Mouse (Mus musculus): ENCODE measurements around the gene Hsd3b7. TPM values are rescaled to one million over a fixed set of nuclear protein-coding genes. Genes with fewer than 3 reads are reported as not detected.
A peak's percentile ranks its signal among the peaks of the same experiment; 100 is the strongest.

Hsd3b7 gene
- polyA plus RNA-seq, 1 experiment: 22.7 TPM

DNA sequence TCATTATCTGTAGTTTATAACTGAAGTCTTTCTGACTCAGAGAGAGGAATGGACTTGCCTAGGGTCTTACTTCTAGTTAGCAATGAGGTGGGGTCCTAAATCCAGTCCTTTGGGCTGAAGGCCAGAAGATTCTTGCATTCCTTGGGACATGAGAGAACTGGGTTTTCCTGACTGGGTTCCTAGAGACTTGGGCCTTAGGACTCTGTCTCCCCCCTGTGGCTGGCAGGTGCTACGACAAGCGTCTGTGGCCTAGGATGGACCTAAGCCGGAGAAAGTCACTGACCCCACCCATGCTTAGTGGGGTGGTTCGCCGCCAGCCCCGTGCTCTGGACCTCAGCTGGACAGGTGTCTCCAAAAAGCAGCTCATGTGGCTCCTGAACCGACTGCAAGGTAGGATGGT lies 39.4 kb upstream of the Hsd3b7 start:
- 26% methylated on average over 7 of the region's 7 CpGs for WGBS
- H3K4me3 ChIP-seq (ENCODE audit: extremely low read depth, insufficient read depth, insufficient read length): no peak overlapping the region
- no peaks in the 10 kb centered on the region for H3K36me3 ChIP-seq (ENCODE audit: control insufficient read depth, insufficient read depth, low read length)
- H3K27ac ChIP-seq (ENCODE audit: insufficient read depth, low read length): no peak overlapping the region
- TF ChIP-seq POLR2A (IDR thresholded peaks at IDR 0.05; ENCODE audit: low read depth, low read length) (no peak), CTCF (IDR thresholded peaks at IDR 0.05; ENCODE audit: extremely low read depth, insufficient read depth, insufficient read length, insufficient replicate concordance) (peak; percentile 80; the same call in 1 of the 2 replicates)
- peak in 1 of 2 experiments; percentile 65 for DNase-seq (ENCODE audit: low read depth in 1 of 2, low spot score in 2 of 2)
- H3K4me1 ChIP-seq (ENCODE audit: control insufficient read depth, insufficient read depth, insufficient read length): peaks cover 2% of the 10 kb centered on the region; the same call in 1 of the 2 replicates
- no peaks in the 10 kb centered on the region for H3K27me3 ChIP-seq (ENCODE audit: control insufficient read depth, insufficient read depth, low read length)

DNA sequence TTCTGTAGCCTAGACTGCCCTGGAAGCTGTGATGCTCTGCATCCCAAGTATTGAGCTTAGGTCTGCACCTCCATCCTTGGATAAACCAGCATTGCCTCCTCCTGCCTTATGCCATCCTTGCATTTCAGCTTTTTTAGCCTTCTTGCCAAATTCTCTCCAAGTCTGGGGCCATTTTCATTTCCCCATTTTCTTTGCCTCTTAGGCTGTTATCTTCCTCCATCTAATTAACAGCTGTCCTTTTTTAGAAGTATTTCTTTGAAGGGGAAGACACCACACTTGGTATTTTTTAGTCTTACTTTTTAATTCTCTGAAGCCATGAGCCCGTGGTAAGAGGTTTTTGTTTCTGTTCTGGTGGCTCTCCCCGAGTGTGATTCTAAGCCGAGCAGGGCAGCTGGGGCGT lies 36.8 kb upstream of the Hsd3b7 start:
- no peaks in the 10 kb centered on the region for H3K36me3 ChIP-seq (ENCODE audit: control insufficient read depth, insufficient read depth, low read length)
- DNase-seq (ENCODE audit: low read depth in 1 of 2, low spot score in 2 of 2): no peak
- peak overlapping the region; percentile 43 for H3K27ac ChIP-seq (ENCODE audit: insufficient read depth, low read length)
- peaks cover 2% of the 10 kb centered on the region; the same call in 1 of the 2 replicates for H3K4me1 ChIP-seq (ENCODE audit: control insufficient read depth, insufficient read depth, insufficient read length)
- WGBS: 36% methylated on average over 4 of the region's 4 CpGs
- no peaks in the 10 kb centered on the region for H3K27me3 ChIP-seq (ENCODE audit: control insufficient read depth, insufficient read depth, low read length)
- H3K4me3 ChIP-seq (ENCODE audit: extremely low read depth, insufficient read depth, insufficient read length): no peak overlapping the region
- no peak for TF ChIP-seq CTCF (IDR thresholded peaks at IDR 0.05; ENCODE audit: extremely low read depth, insufficient read depth, insufficient read length, insufficient replicate concordance)
- TF ChIP-seq POLR2A (IDR thresholded peaks at IDR 0.05; ENCODE audit: low read depth, low read length): no peak

DNA sequence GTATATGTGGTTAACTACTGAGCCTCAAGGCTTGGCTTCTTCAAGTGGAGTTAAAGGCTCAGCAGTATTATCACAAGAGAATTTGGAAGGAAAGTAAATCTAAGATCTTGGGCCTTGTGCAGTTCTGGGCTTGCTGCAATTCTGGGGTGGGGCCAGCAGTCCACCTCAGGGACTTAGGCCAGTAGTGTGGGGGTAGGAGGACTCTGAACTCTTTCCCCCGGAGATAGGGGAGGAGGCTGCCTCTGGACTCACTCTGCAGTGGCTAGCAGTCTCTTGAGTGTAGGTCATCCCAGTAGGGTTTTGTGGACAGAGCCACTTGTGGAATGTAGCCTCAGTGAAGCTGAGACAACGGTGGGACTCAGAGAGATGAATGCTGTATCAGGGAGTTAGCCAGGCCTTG lies 34.6 kb upstream of the Hsd3b7 start:
- Histone ChIP-seq H3K4me1 (ENCODE audit: control insufficient read depth, insufficient read depth, insufficient read length) (peaks cover 5% of the 10 kb centered on the region; the same call in 1 of the 2 replicates), H3K27me3 (ENCODE audit: control insufficient read depth, insufficient read depth, low read length) (no peaks in the 10 kb centered on the region), H3K4me3 (ENCODE audit: extremely low read depth, insufficient read depth, insufficient read length) (no peak overlapping the region), H3K27ac (ENCODE audit: insufficient read depth, low read length) (no peak overlapping the region), H3K36me3 (ENCODE audit: control insufficient read depth, insufficient read depth, low read length) (no peaks in the 10 kb centered on the region)
- 87% methylated on average over 2 of the region's 2 CpGs for WGBS
- TF ChIP-seq CTCF (IDR thresholded peaks at IDR 0.05; ENCODE audit: extremely low read depth, insufficient read depth, insufficient read length, insufficient replicate concordance) (no peak), POLR2A (IDR thresholded peaks at IDR 0.05; ENCODE audit: low read depth, low read length) (no peak)
- DNase-seq (ENCODE audit: low read depth in 1 of 2, low spot score in 2 of 2): no peak

DNA sequence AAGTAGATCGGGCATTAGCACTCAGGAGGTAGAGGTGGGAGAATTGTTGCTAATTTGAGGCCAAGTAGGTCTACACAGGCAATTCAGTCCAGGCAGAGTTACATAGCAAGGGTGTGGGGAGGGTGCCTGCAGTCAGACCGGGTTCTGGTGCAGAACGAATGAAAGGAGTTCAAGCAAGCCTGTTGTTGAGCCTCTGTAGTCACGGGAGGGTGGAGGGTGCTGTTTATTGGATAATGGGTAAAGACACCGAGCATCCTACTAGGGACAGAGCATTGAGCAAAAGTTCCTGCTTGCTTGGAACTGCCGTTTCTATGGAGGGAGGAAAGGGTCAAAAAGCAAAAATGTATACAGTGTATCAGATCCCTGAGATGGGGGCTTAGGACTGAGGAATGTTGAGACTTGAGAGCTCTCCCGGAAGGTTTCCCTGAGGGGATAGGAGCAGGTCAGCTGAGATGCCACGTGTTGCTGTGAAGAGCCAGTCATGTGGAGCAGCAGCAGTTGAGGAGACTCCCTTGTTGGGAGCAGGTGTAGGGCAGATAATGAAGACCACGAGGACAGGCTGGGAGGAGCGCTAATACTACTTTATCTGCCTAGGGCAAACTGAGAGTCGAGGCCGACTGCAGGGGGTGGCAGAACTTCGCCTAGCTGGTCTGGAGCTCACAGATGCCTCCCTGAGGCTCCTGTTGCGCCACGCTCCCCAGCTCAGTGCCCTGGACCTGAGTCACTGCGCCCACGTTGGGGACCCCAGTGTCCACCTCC lies 33.4 kb upstream of the Hsd3b7 start:
- Histone ChIP-seq H3K4me1 (ENCODE audit: control insufficient read depth, insufficient read depth, insufficient read length) (peaks cover 5% of the 10 kb centered on the region; the same call in 1 of the 2 replicates), H3K27me3 (ENCODE audit: control insufficient read depth, insufficient read depth, low read length) (no peaks in the 10 kb centered on the region), H3K4me3 (ENCODE audit: extremely low read depth, insufficient read depth, insufficient read length) (no peak overlapping the region), H3K36me3 (ENCODE audit: control insufficient read depth, insufficient read depth, low read length) (no peaks in the 10 kb centered on the region), H3K27ac (ENCODE audit: insufficient read depth, low read length) (peak overlapping the region; percentile 16; the same call in 1 of the 2 replicates)
- DNase-seq (ENCODE audit: low read depth in 1 of 2, low spot score in 2 of 2): no peak
- no peak for TF ChIP-seq CTCF (IDR thresholded peaks at IDR 0.05; ENCODE audit: extremely low read depth, insufficient read depth, insufficient read length, insufficient replicate concordance)
- TF ChIP-seq POLR2A (IDR thresholded peaks at IDR 0.05; ENCODE audit: low read depth, low read length): no peak
- WGBS: 89% methylated on average over 17 of the region's 17 CpGs

DNA sequence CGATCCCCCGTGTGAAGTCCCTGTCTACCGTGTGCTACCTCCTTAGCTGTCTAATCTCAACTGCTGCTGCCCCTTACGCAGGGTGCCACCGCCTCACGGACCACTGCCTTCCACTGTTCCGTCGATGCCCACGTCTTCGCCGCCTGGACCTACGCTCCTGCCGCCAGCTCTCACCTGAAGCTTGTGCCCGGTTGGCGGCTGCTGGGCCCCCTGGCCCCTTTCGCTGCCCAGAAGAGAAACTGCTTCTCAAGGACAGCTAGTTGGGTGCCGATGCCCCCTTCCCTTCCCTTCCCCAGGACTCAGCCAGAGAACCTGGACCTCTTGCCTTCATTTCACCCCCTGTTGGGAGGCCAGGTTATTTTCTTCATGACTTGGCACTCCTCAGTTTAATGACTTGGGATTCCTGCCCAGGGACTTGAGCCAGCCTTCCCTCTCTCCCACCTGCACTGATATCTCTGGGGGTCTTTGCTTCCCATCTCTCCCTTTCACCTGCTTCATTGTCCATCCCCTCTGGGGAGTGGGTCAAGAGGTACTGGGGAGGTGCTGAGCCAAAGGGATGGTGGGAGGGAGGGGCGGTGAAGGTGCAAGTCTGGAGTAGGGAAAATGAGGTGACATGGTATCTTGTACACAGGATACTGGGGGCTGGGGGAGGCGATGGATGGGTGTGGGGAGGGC lies 32.6 kb upstream of the Hsd3b7 start:
- H3K4me1 ChIP-seq (ENCODE audit: control insufficient read depth, insufficient read depth, insufficient read length): peaks cover 5% of the 10 kb centered on the region; the same call in 1 of the 2 replicates
- 87% methylated on average over 19 of the region's 19 CpGs for WGBS

DNA sequence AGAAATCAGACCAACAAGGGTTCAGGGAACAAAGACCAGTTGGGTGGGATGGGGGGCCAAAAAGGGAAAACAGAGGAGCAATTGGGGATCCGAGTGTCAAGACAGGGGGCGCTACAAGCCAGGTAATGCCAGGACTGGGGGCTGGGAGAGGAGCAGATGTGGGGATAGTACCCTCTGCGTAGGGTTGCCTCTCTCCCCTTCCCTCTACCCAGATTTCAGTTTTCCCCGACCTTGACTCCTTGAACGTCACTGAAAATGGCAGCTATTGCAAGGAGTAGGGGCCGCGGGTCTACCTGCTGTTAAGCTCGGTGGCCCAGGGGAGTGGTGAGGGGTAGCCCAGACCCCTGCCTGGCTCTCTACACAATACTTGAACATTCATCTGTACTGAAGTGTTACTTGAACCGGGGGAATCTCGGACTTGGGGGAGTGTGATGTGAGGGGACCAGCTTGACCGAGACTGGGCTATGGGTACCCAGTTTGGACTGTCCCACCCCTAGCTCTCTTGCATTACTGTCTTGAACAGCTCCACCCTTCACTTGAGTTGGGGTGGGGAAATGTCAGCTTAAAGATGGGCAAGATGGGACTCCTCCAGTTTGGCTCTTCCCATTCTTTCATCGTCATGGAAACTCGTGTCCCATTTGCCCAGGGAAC lies 31.9 kb upstream of the Hsd3b7 start:
- Histone ChIP-seq H3K27ac (ENCODE audit: insufficient read depth, low read length) (no peak overlapping the region), H3K4me3 (ENCODE audit: extremely low read depth, insufficient read depth, insufficient read length) (no peak overlapping the region), H3K4me1 (ENCODE audit: control insufficient read depth, insufficient read depth, insufficient read length) (peaks cover 5% of the 10 kb centered on the region; the same call in 1 of the 2 replicates), H3K27me3 (ENCODE audit: control insufficient read depth, insufficient read depth, low read length) (no peaks in the 10 kb centered on the region), H3K36me3 (ENCODE audit: control insufficient read depth, insufficient read depth, low read length) (no peaks in the 10 kb centered on the region)
- TF ChIP-seq CTCF (IDR thresholded peaks at IDR 0.05; ENCODE audit: extremely low read depth, insufficient read depth, insufficient read length, insufficient replicate concordance) (peak; percentile 15; the same call in 1 of the 2 replicates), POLR2A (IDR thresholded peaks at IDR 0.05; ENCODE audit: low read depth, low read length) (no peak)
- WGBS: 65% methylated on average over 13 of the region's 13 CpGs
- DNase-seq (ENCODE audit: low read depth in 1 of 2, low spot score in 2 of 2): no peak

More for the DNA sequence above, 32.6 kb upstream of the Hsd3b7 start:
- Histone ChIP-seq H3K36me3 (ENCODE audit: control insufficient read depth, insufficient read depth, low read length) (no peaks in the 10 kb centered on the region), H3K4me3 (ENCODE audit: extremely low read depth, insufficient read depth, insufficient read length) (no peak overlapping the region), H3K27me3 (ENCODE audit: control insufficient read depth, insufficient read depth, low read length) (no peaks in the 10 kb centered on the region), H3K27ac (ENCODE audit: insufficient read depth, low read length) (peak overlapping the region; percentile 16; the same call in 1 of the 2 replicates)
- DNase-seq (ENCODE audit: low read depth in 1 of 2, low spot score in 2 of 2): no peak
- TF ChIP-seq CTCF (IDR thresholded peaks at IDR 0.05; ENCODE audit: extremely low read depth, insufficient read depth, insufficient read length, insufficient replicate concordance) (no peak), POLR2A (IDR thresholded peaks at IDR 0.05; ENCODE audit: low read depth, low read length) (no peak)

Measured in spleen, adult 2 months (tissue).